Mouse (Mus musculus) erythroblast, embryonic 14.5 days (primary cell): ENCODE results near the gene Cyp1b1.

ENCODE experiments used
- GATA1 ChIP-seq: IDR thresholded peaks from 2 replicates; pipeline ENCODE4 v1.6.1; 2012; ENCODE audit warnings: low read length, inconsistent platforms, mixed read lengths
- TAL1 ChIP-seq: IDR thresholded peaks from 3 replicates; pipeline ENCODE4 v1.6.1; 2012; ENCODE audit warnings: low read length, inconsistent platforms, mixed read lengths

DNA sequence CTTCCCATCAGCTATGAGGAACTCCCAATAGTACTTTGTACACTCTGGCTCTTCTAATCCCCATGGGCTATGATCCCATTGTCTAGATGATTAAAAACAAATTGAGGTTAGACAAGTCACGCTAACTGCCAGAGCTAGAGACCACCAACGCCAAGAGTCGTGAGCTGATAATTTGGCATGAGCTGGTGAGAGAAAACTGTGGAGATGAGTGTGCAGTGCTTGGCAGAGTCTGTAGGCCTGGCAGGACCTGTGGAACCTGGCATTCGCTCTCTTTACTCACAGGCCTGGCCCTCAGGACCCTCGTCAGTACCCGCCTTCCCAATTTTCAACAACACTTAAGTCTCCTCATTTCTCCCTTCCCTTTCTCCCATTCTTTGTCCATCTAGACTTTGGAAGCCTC, 19.3 kb downstream of the Cyp1b1 start:
- TF ChIP-seq GATA1 (no peak), TAL1 (no peak)
